Mouse (Mus musculus) ZHBTc4 (cell line): ENCODE measurements around the gene Spata5.

ENCODE experiments used
- DNase-seq: peaks from one replicate; pipeline ENCODE4 v3.0.0-alpha.2; 2011; ENCODE audit warnings: low read depth, low spot score

The Spata5 gene

DNA sequence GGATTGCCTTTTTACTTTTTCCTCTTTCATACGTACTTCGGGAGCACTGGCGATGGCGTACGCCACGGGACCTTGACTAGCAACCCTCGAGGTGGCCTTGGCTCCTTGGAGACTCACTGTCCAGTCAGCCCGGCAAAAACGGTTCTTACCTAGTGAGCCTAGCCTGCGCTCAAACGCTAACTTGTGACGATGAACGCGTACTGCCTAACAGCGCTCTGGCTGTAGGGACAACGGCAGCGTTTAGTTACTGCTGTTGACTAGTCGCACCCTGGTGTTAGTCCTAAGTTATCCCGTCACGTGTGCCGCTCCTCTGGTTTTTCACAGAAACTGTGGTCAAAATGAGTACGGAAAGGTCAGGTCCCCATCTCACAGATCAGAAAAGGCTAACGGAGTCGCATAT lies 945 bp downstream of the Spata5 start:
- DNase-seq, result peak; percentile 43

- no peak for DNase-seq
These were observed 1.5 kb downstream of the Spata5 start for GRCm38 (mm10) chr3:37421179-37421578.

GRCm38 (mm10) chr3:37426069-37426468 lies 6.4 kb downstream of the Spata5 start:
- no peak for DNase-seq

GRCm38 (mm10) chr3:37430359-37430758 lies 10.7 kb downstream of the Spata5 start:
- DNase-seq, result no peak

DNA sequence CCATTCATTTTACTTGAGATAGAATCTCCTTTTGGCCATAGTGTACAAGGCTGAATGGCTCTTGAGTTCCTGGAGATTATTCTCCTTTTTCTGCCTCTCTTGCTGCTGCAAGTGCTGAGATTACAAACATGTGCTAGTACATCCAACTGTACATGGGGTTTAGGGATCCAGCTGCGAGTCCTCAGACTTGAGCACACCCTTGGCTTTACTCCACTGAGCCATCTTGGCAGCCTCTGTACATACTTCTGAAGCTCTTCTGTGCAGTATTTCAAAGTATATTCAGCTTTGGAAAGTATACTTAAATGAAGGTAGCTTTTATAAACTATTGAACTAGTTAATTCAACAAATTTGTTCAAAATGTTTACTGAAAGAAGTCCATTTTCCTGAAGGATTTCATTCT lies 20.1 kb downstream of the Spata5 start:
- DNase-seq, result no peak

DNA sequence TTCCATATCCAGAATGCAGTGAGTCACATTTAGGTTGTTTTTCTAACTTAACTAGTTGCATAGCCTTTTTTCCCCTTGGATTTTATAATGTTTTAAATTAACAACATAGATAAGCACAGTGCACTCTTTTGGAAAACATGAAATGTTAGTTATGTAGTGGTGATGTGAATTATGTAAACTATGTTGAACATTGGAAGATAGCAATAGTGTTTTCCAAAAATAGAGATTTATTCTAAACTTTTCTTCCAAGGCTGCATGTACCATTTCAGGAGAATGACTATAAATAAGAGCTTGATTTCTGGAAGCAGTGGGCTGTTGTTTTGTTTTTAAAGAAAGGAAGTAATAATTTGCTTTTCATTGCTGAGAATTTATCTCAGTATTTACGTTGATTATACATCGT lies 23.7 kb downstream of the Spata5 start:
- no peak for DNase-seq

GRCm38 (mm10) chr3:37455992-37456391 lies 36.3 kb downstream of the Spata5 start:
- no peak for DNase-seq

- DNase-seq, result peak; percentile 23
These were observed 48.5 kb downstream of the Spata5 start for GRCm38 (mm10) chr3:37468170-37468569.

GRCm38 (mm10) chr3:37469353-37469752 lies 49.7 kb downstream of the Spata5 start:
- no peak for DNase-seq

GRCm38 (mm10) chr3:37470867-37471266 lies 51.2 kb downstream of the Spata5 start:
- no peak for DNase-seq

DNA sequence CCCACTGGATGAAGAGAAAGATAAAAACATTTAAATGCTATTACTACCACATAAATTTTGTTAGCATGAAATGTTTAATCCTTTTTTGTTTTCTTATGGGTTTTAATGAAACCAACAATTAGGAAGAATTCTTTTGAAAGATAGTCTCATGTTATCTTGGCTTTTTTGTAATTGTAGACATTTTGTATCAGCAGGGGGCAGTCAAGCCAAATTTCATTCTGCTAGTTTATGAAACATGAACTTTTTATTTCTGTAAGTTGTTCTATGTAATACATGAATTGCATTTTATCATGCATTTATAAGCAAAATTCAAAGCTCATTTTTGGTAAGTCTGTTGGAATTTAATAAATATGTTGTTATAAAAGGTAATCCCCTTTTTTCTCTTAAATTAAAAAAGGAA lies 52.8 kb downstream of the Spata5 start:
- DNase-seq, result no peak

- no peak for DNase-seq
These were observed 56.8 kb downstream of the Spata5 start for GRCm38 (mm10) chr3:37476485-37476884.

DNA sequence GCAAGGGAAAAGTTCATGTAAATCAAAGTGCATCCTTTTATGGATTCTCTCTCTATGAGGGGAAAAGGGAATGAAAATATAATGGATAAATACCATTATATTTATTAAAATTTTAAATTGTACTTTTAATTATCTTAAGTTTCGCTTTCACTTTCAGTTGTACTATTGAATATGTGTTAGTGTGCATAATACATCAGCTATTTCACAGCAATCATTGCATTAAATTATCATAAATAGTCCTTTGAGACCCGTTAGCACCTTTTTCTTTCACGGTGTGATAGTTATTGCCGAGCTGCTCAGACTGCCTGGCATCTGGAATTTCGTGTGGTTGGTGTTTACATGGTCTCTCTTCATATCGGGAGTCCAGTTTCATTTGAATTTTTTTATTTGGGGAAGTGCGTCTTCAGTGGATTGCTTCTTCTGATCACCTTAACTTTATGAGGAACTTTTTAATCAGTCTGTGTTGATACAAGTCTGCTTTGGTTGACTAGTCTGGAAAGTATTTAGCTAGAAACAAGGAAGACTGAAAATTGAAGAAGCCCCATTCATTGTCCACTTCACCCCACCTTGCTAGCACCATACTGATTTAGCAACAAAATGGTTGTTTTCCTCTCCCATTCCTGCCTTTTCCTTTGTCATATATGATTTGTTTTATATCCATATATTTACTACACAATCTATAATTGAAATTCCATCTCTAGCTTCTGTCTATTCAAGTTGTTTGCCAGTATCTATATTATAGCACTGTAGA lies 57.9 kb downstream of the Spata5 start:
- no peak for DNase-seq

DNA sequence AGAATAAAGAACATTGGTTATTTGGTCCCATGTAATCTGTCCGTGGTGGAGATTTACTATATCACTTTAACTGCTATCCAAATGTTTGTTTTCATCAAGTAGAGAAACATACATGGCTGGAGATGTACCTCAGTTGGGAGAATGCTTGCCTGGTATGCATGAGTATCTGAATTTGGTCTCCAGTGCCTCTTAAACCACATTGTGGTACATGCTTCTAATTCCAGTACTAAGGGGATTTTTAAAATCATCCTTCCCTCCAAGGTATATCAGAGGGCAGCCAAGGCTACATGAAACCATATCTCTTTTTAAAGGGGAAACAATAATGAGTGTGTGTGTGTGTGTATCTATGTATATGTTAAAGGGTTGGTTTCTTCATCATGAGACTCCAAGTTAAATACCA lies 60.1 kb downstream of the Spata5 start:
- DNase-seq, result no peak

- DNase-seq, result peak; percentile 82
These were observed 61.6 kb downstream of the Spata5 start for GRCm38 (mm10) chr3:37481295-37481694.

- DNase-seq, result no peak
These were observed 63.0 kb downstream of the Spata5 start for GRCm38 (mm10) chr3:37482720-37483119.

DNA sequence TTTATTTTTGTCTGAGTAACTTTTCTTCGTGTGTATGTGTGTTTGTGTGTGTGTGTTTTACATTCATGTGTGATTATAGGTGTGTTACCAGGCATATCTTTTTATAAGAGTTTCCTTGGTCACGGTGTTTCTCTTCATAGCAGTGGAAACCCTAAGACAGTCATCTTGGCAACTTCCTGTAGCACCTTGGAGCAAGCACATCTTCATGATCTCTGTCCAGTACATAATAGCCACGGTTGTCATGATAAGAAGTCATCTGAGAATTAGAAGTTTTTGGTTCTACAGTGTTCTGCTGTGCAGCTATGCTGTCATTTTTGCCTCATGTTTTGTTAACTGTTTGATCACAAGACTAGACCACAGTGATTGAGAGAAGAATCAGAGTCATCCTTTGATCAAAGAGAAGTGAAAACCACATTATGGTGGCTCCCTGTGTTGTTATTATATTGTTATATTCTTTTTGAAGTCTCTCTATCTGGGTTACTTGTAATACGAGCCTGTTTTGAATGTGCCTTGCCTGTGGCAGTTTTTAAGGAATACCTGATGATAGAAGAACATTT lies 64.1 kb downstream of the Spata5 start:
- DNase-seq, result no peak

DNA sequence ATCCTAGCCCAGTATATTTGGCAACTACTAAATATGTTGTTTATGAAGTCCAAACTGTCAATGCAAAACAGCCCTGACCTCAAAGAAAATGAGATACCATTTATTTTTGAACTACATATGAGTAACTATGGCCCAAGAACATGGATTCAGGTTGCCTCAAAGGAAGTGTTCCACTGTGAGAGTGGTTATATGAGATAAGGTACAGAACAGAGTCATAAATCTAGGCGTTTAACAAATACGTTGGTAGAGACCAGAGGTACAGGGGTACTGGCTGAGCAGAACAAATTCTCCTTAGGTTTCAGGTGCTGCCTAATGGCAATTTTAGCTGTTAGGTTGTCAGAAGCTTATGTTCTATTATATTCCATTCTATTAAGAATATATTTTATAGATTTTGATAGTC lies 67.9 kb downstream of the Spata5 start:
- DNase-seq, result no peak

GRCm38 (mm10) chr3:37488173-37488572 lies 68.5 kb downstream of the Spata5 start:
- DNase-seq, result no peak

DNA sequence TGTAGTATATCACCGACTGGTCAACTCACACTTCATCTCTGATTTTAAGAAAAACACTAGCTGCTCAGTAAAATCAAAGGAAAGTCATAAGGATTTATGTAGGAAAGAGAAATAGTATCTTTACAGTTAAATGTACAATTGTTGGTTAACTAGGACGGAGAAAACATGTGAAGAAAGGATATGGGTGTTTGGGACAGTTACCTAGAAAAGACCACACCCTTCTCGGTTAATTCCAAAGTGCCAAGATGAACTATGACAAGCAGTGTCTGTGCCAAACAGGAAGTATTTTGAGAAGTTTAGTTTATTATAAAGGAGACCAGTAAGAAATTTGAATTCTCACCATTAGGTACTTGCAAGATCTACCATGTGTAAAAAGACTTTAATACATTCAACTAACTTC lies 70.3 kb downstream of the Spata5 start:
- no peak for DNase-seq

- no peak for DNase-seq
These were observed 81.2 kb downstream of the Spata5 start for GRCm38 (mm10) chr3:37500939-37501338.

DNA sequence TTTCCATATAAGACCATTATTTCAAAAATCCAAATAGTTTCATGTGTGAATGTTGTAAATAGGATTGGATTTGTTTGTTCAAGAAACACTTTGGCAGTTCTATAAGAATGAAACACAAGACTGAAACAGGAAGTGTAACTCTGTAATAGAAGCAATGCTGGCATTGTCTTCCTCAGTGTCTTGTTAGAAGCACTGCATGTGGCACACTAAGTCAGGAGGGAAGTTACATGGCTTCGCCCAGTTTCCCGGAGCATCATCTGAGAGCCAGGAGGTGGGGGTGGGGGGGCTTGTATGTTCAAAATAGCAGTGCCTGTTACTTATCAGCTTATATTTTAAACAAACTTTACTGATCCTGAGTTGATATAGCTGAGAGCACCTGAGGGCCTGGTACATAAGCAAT lies 82.9 kb downstream of the Spata5 start:
- DNase-seq, result no peak

DNA sequence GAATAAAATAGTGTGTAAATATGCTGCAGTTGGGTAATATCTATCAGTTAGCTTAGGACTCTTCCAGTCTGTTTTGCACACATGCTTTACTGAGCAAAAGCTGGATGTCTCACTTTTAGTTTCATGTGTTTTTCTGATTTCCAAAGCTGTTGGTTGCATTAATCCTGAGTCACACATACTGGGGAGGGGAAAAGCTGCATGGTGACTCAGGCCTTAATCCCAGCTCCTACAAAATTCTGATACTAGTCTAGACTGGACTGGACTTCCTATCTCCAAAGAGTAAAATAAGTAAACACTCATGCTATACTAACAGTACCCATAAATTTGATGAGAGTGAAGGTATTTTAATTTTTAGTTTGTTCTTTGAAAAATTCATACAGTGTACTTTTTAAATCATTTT lies 84.2 kb downstream of the Spata5 start:
- no peak for DNase-seq
